Mouse (Mus musculus): ENCODE data around the gene Plekha6.

Plekha6 gene

DNA sequence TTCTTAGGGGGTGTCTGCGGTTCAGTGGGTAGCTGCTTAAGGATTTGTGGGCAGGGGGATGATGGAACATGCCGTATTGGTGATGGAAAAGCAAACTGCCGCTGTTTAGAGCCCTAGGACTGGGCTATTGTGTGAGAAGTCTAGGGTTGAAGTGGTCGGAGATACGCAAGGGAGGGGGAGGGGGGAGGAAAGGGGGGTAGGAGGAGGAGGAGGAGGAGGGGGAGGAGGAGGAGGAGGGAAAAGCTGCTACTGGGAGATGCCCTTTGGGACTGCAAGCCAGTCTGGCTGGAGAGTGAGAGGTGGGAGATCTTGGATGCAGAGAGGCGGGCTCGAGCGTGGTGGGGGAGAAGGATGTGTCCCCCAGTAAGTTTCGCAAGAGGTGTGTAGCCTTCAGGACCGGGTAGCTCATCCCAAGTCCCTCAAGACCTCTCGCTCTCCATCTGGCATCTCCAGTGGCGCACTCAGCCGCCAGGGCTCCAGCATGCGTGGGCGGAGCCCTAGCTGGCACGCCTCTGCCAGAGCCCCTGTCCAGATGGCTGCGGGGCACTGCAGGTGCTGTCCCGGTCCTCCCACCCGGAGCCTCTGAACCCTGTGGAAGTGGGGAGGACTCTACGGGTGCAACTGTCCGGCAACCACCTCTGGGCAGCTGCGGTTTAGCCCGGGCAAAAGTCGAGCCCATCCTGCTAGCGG is 18.2 kb downstream of the Plekha6 start:
- Histone ChIP-seq H3K27me3 (ENCODE audit: insufficient read depth, low read length) (peaks cover 52% of the 10 kb centered on the region), H3K9me3 (ENCODE audit: low read length) (no peaks in the 10 kb centered on the region), H3K4me1 (replicated peaks; ENCODE audit: low read depth, low read length) (peaks cover 50% of the 10 kb centered on the region), H3K36me3 (ENCODE audit: insufficient read depth, low read length) (no peaks in the 10 kb centered on the region), H3K4me3 (replicated peaks; ENCODE audit: low read length) (peak overlapping the region; percentile 76)
- TF ChIP-seq NANOG (IDR thresholded peaks at IDR 0.05; ENCODE audit: borderline replicate concordance, low read length) (no peak), POU5F1 (IDR thresholded peaks at IDR 0.05; ENCODE audit: borderline replicate concordance, low read length) (no peak), CTCF (conservative IDR thresholded peaks at IDR 0.05; ENCODE audit: low read length) (no peak)

DNA sequence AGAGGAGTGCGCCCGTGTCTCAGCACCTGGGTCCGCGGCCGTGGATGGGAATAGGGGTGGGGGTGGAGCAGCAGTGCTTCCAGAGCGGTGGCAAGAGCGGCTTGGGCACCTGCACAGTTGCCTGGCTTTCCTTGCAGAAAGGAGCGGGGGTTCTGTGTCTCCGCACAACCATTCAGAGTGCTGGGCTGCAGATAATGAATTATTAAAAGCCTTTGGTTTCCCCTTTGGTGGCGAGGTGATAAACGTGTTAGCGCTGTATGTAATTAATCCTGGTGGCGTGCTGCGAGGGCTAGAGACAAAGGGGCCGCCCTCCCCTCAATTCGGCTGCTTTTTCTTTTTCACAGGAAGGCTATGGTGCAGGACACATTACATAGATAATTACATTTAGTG is 18.7 kb downstream of the Plekha6 start:
- Histone ChIP-seq H3K36me3 (ENCODE audit: insufficient read depth, low read length) (no peaks in the 10 kb centered on the region), H3K4me3 (replicated peaks; ENCODE audit: low read length) (peak overlapping the region; percentile 76), H3K4me1 (replicated peaks; ENCODE audit: low read depth, low read length) (peaks cover 52% of the 10 kb centered on the region), H3K9me3 (ENCODE audit: low read length) (no peaks in the 10 kb centered on the region), H3K27me3 (ENCODE audit: insufficient read depth, low read length) (peaks cover 51% of the 10 kb centered on the region)
- no peak for TF ChIP-seq POU5F1 (IDR thresholded peaks at IDR 0.05; ENCODE audit: borderline replicate concordance, low read length)
- no peak for TF ChIP-seq CTCF (conservative IDR thresholded peaks at IDR 0.05; ENCODE audit: low read length)
- TF ChIP-seq NANOG (IDR thresholded peaks at IDR 0.05; ENCODE audit: borderline replicate concordance, low read length), result no peak

DNA sequence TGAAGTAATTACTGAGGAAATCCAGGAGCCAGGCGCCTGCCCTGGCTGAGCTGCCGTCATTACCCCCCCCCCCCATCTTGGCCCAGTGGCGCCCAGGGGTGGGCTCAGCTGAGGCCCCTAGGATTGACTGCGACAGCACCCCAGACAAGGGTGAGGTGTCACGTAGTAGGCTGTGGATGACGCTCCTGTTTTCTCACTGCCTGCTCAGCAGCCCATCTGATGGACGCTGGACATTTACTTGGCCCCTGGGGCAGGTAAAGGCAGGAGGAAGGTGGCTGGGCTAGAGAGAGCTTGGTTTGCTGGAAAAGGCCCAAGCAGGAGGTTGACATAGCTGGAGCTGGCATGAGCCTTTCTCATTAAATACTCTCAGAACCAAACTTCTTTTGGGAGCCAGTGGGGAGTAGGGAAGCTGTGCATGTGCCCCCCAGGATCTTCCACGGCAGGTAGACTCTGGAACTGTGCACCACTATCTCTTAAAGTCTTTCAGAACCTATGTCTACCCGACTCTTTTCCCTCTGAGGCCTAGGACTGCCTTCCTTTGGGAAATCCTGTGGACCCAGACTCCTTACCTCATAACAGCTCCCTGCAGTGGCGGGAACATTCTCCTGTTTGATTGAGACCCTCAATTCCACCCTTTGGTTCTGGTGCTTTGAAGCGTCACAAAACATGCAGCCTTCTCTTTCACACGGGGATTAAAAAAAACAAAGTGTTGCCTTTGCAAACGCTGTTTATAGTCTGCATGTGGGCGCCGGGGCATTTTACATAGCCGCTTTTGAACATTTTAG is 19.3 kb downstream of the Plekha6 start:
- peaks cover 52% of the 10 kb centered on the region for H3K4me1 ChIP-seq (replicated peaks; ENCODE audit: low read depth, low read length)
- no peaks in the 10 kb centered on the region for H3K9me3 ChIP-seq (ENCODE audit: low read length)
- no peak for TF ChIP-seq POU5F1 (IDR thresholded peaks at IDR 0.05; ENCODE audit: borderline replicate concordance, low read length)
- TF ChIP-seq NANOG (IDR thresholded peaks at IDR 0.05; ENCODE audit: borderline replicate concordance, low read length), result no peak
- no peak for TF ChIP-seq CTCF (conservative IDR thresholded peaks at IDR 0.05; ENCODE audit: low read length)
- no peaks in the 10 kb centered on the region for H3K36me3 ChIP-seq (ENCODE audit: insufficient read depth, low read length)
- H3K27me3 ChIP-seq (ENCODE audit: insufficient read depth, low read length), result peaks cover 46% of the 10 kb centered on the region
- H3K4me3 ChIP-seq (replicated peaks; ENCODE audit: low read length), result peak overlapping the region; percentile 76

DNA sequence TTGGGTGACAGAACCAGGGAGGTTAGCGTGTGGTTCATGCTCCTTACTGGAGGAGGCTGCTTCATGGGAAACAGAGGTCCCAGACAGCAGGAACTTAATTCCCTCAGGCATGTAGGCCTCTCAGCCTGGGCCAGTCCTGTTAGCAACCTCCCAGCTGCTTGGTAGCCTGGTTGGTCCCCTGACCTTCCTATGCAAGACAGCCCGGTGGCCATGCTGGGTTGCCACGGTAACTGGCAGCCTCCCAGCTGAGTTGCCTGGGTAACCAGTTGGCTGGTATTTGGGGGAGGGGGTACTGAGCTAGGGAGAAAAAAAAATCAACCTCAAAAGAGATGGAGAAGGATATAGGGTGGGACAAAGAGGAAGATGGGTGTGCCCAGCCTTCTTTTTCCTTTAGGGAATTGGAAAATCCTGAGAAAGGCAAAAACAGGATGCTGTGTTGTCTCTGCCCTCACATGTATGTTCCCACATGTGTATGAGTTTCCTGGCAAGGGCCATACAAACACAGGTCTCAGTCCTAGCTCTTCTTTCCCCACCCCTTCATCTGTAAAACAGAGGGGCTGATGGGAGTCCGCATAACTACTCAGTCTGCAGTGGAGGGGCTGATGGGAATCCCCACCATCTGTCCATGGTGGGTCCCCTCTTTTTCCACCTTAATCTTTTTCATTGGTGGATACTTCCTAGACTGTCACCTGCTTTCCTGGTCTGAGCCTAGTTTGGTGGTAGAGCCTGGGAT is 24.1 kb downstream of the Plekha6 start:
- TF ChIP-seq POU5F1 (IDR thresholded peaks at IDR 0.05; ENCODE audit: borderline replicate concordance, low read length) (no peak), CTCF (conservative IDR thresholded peaks at IDR 0.05; ENCODE audit: low read length) (no peak), NANOG (IDR thresholded peaks at IDR 0.05; ENCODE audit: borderline replicate concordance, low read length) (no peak)
- H3K4me1 ChIP-seq (replicated peaks; ENCODE audit: low read depth, low read length), result peaks cover 50% of the 10 kb centered on the region
- H3K27me3 ChIP-seq (ENCODE audit: insufficient read depth, low read length), result peaks cover 7% of the 10 kb centered on the region
- peaks cover 9% of the 10 kb centered on the region for H3K9me3 ChIP-seq (ENCODE audit: low read length)
- H3K36me3 ChIP-seq (ENCODE audit: insufficient read depth, low read length), result no peaks in the 10 kb centered on the region
- H3K4me3 ChIP-seq (replicated peaks; ENCODE audit: low read length), result no peak overlapping the region

DNA sequence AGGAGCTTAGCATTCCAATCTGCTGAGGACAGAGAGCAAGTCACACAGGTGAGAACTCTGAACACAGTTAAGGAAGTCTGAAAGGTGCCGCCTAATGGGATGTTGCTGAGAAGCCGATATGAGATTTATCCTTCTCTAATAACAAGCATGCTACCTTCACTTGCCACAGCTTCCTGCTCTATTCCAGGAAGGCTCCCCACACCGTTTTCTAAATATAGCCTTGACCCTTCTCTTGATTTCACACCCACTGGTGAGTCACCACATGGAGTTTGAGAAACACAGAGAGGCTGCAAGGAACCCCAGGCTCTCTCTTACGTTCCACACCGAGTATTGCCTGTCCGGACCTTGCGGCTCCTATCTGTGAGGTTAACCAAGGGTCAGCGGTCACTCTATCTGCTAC is 24.7 kb downstream of the Plekha6 start:
- Histone ChIP-seq H3K4me3 (replicated peaks; ENCODE audit: low read length) (no peak overlapping the region), H3K27me3 (ENCODE audit: insufficient read depth, low read length) (peaks cover 3% of the 10 kb centered on the region), H3K9me3 (ENCODE audit: low read length) (peaks cover 9% of the 10 kb centered on the region), H3K4me1 (replicated peaks; ENCODE audit: low read depth, low read length) (peaks cover 49% of the 10 kb centered on the region), H3K36me3 (ENCODE audit: insufficient read depth, low read length) (no peaks in the 10 kb centered on the region)
- no peak for TF ChIP-seq POU5F1 (IDR thresholded peaks at IDR 0.05; ENCODE audit: borderline replicate concordance, low read length)
- no peak for TF ChIP-seq CTCF (conservative IDR thresholded peaks at IDR 0.05; ENCODE audit: low read length)
- TF ChIP-seq NANOG (IDR thresholded peaks at IDR 0.05; ENCODE audit: borderline replicate concordance, low read length), result no peak

DNA sequence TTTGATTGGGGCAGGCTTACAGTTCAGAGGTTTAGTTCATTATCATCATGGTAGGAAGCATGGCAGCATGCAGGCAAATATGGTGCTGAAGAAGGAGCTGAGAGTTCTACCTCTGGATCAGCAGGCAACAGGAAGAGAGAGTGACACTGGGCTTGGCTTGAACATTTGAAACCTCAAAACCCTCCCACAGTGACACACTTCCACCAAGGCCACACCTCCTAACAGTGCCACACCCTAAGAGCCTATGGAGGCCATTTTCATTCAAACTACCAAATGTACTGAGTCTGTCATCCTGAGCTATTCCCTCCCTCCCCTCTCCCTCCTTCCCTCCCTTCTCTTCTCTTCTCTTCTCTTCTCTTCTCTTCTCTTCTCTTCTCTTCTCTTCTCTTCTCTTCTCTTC is 25.5 kb downstream of the Plekha6 start:
- peaks cover 9% of the 10 kb centered on the region for H3K9me3 ChIP-seq (ENCODE audit: low read length)
- H3K4me1 ChIP-seq (replicated peaks; ENCODE audit: low read depth, low read length), result peaks cover 51% of the 10 kb centered on the region
- TF ChIP-seq POU5F1 (IDR thresholded peaks at IDR 0.05; ENCODE audit: borderline replicate concordance, low read length) (no peak), CTCF (conservative IDR thresholded peaks at IDR 0.05; ENCODE audit: low read length) (no peak), NANOG (IDR thresholded peaks at IDR 0.05; ENCODE audit: borderline replicate concordance, low read length) (no peak)
- H3K36me3 ChIP-seq (ENCODE audit: insufficient read depth, low read length), result no peaks in the 10 kb centered on the region
- H3K27me3 ChIP-seq (ENCODE audit: insufficient read depth, low read length), result peaks cover 2% of the 10 kb centered on the region; the same call in 1 of the 2 replicates
- H3K4me3 ChIP-seq (replicated peaks; ENCODE audit: low read length), result no peak overlapping the region

DNA sequence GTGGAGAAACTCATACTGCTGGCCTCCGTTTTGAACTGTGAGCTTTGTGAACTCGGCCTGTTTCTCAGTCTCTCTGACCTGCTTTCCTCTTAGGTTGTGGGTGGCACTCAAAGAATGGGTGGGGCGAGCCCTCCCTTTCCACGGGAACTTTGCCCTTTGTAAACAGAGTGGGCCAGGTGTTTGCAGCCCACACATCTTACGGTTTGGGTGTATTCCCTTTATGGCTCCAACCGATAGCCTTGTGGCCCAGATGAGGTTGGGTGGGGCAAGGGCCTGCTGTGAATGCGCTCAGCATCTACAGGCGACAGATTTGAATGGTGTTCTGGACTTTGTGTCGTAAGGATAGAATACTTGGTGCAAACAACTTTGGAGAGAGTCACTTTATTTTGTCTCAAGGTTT is 26.5 kb downstream of the Plekha6 start:
- TF ChIP-seq CTCF (conservative IDR thresholded peaks at IDR 0.05; ENCODE audit: low read length), result no peak
- TF ChIP-seq NANOG (IDR thresholded peaks at IDR 0.05; ENCODE audit: borderline replicate concordance, low read length), result no peak
- no peak for TF ChIP-seq POU5F1 (IDR thresholded peaks at IDR 0.05; ENCODE audit: borderline replicate concordance, low read length)
- Histone ChIP-seq H3K27me3 (ENCODE audit: insufficient read depth, low read length) (peaks cover 5% of the 10 kb centered on the region), H3K9me3 (ENCODE audit: low read length) (peaks cover 9% of the 10 kb centered on the region), H3K36me3 (ENCODE audit: insufficient read depth, low read length) (no peaks in the 10 kb centered on the region), H3K4me3 (replicated peaks; ENCODE audit: low read length) (no peak overlapping the region), H3K4me1 (replicated peaks; ENCODE audit: low read depth, low read length) (peaks cover 54% of the 10 kb centered on the region)

DNA sequence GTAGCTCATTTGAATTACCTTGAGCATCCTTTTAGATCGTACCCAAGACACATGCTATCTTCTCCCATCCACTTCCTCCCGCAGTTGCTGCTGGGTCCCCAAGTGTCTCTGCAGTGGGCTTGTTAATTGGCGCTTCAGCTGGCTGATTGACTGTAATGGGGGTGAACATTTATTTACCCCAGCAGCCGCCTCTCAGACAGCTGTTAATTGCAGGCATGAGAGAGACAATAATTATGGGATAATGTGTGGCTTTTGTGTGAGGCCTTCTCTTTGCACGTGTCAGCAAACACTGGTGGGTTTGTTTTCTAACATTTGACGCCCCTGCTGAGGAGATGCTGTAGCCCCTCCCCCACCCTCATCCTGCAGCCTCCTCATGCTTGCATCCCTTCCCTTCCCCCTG is 32.2 kb downstream of the Plekha6 start:
- TF ChIP-seq NANOG (IDR thresholded peaks at IDR 0.05; ENCODE audit: borderline replicate concordance, low read length), result no peak
- no peak for TF ChIP-seq POU5F1 (IDR thresholded peaks at IDR 0.05; ENCODE audit: borderline replicate concordance, low read length)
- Histone ChIP-seq H3K27me3 (ENCODE audit: insufficient read depth, low read length) (peaks cover 7% of the 10 kb centered on the region), H3K36me3 (ENCODE audit: insufficient read depth, low read length) (no peaks in the 10 kb centered on the region), H3K9me3 (ENCODE audit: low read length) (no peaks in the 10 kb centered on the region), H3K4me1 (replicated peaks; ENCODE audit: low read depth, low read length) (peaks cover 38% of the 10 kb centered on the region), H3K4me3 (replicated peaks; ENCODE audit: low read length) (no peak overlapping the region)

All from E14TG2a.4 (cell line).